In the genomic region with DNA sequence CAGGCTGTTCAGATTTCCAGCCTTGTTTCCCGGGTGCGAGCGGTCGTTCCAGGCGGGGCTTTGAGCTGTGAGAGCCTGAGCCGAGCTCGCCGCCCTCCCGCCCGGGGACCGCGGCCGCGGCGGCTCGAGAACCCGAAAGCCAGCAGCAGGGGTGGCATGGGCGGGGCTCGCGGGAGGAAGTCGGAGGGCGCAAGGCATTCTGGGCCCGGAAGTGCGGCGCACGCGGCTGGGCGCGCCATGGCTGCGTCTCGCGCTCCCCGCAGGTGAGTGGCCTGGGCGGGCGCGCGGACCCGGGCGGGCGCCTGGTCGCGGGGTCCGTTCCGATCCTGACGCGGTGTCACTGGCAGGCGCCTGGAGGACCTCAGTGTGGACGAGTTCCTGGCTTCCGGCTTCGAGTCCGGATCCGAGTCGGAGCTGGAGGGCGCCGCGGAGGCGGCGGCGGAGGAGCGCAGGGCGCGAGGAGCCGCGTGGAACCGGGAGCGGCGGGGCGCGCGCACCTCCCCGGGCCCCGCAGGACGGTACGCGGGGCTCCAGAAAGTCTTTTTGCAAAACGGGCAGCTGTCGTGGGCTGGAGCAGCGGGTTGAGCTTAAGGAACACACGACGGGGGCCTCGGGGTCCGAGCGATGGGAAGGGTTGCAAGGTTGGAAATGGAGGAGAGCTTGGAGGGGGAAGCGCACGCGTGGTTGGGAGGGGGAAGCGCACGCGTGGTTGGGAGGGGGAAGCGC, we compare ENCODE assay signal across 8 mouse cellular contexts. TPM values are rescaled to one million over a fixed set of nuclear protein-coding genes. Genes with fewer than 3 reads are reported as not detected.
DNase-seq lines count a peak whose midpoint lies in the region; ATAC-seq and TF ChIP-seq lines count a peak whose summit lies in the region.

A gene (plus strand): TSS at position 203 of the 726 bp plus-strand sequence.

- peak; percentile 63 for TF ChIP-seq POLR2A in testis, adult 2 months (IDR thresholded peaks at IDR 0.05; ENCODE audit: control insufficient read depth, low read depth, low read length)

- ATAC-seq in forebrain, embryonic 12.5 days (ENCODE audit: low FRiP score) = peak; percentile 92
- ATAC-seq in heart, postnatal 0 days (ENCODE audit: insufficient read depth, low read depth) = peak; percentile 93
- ATAC-seq in liver, embryonic 16.5 days (ENCODE audit: low read depth) = peak; percentile 91
- peak; percentile 88 for ATAC-seq in neural tube, embryonic 13.5 days (ENCODE audit: low read depth)

- no peaks in the 10 kb centered on the region for H3K9me3 ChIP-seq in forebrain, embryonic 12.5 days
- H3K9me3 ChIP-seq in heart, postnatal 0 days (replicated peaks; ENCODE audit: control insufficient read depth, low read length) = no peaks in the 10 kb centered on the region
- H3K9me3 ChIP-seq in liver, embryonic 16.5 days (replicated peaks; ENCODE audit: control insufficient read depth, low read length) = no peaks in the 10 kb centered on the region
- H3K9me3 ChIP-seq in neural tube, embryonic 13.5 days = no peaks in the 10 kb centered on the region

- H3K4me1 ChIP-seq in forebrain, embryonic 12.5 days = peaks cover 18% of the 10 kb centered on the region
- peaks cover 6% of the 10 kb centered on the region for H3K4me1 ChIP-seq in heart, postnatal 0 days (ENCODE audit: control insufficient read depth, insufficient read depth)
- peaks cover 25% of the 10 kb centered on the region for H3K4me1 ChIP-seq in liver, embryonic 16.5 days (ENCODE audit: control insufficient read depth, low read depth, low read length)
- H3K4me1 ChIP-seq in neural tube, embryonic 13.5 days (replicated peaks) = peaks cover 28% of the 10 kb centered on the region
- H3K4me1 ChIP-seq in testis, adult 2 months (ENCODE audit: control insufficient read depth, insufficient read depth, low read length) = peaks cover 10% of the 10 kb centered on the region

- peak; percentile 81 to 85 for DNase-seq in CD8-positive naive resting alpha-beta T cell, adult 2 months (ENCODE audit: low read depth in 2 of 2, low spot score in 2 of 2)
- peak; percentile 86 for DNase-seq in c-Kit-positive CD71-negative TER-119-negative erythroid progenitor cells, embryonic 14.5 days (ENCODE audit: low read depth)
- DNase-seq in heart, postnatal 0 days (ENCODE audit: low spot score) = peak; percentile 91
- DNase-seq in kidney, postnatal 4 days = peak; percentile 94 to 96

- no peaks in the 10 kb centered on the region for H3K27me3 ChIP-seq in forebrain, embryonic 12.5 days
- H3K27me3 ChIP-seq in heart, postnatal 0 days (ENCODE audit: control insufficient read depth, insufficient read depth, low read length) = no peaks in the 10 kb centered on the region
- H3K27me3 ChIP-seq in liver, embryonic 16.5 days (ENCODE audit: control insufficient read depth, insufficient read depth, low read depth, low read length) = no peaks in the 10 kb centered on the region
- no peaks in the 10 kb centered on the region for H3K27me3 ChIP-seq in neural tube, embryonic 13.5 days
- H3K27me3 ChIP-seq in testis, adult 2 months (ENCODE audit: control insufficient read depth, insufficient read depth, low read length) = no peaks in the 10 kb centered on the region

- H3K4me3 ChIP-seq in forebrain, embryonic 12.5 days (replicated peaks) = peak within 1 kb of the TSS; percentile 93
- H3K4me3 ChIP-seq in heart, postnatal 0 days (ENCODE audit: low read depth, low read length) = peak within 1 kb of the TSS; percentile 75
- H3K4me3 ChIP-seq in liver, embryonic 16.5 days (ENCODE audit: low read depth, low read length) = peak within 1 kb of the TSS; percentile 94
- H3K4me3 ChIP-seq in neural tube, embryonic 13.5 days = peak within 1 kb of the TSS; percentile 90
- H3K4me3 ChIP-seq in testis, adult 2 months (ENCODE audit: control insufficient read depth, low read depth, low read length) = peak within 1 kb of the TSS; percentile 92

- WGBS in forebrain, embryonic 12.5 days = under 1% methylated on average over 87 of the region's 90 CpGs
- 1% methylated on average over 89 of the region's 90 CpGs for WGBS in heart, postnatal 0 days
- WGBS in liver, embryonic 16.5 days (ENCODE audit: insufficient replicate concordance) = under 1% methylated on average over 87 of the region's 90 CpGs
- under 1% methylated on average over 90 of the region's 90 CpGs for WGBS in neural tube, embryonic 13.5 days

- TF ChIP-seq CTCF in heart, postnatal 0 days (IDR thresholded peaks at IDR 0.05; ENCODE audit: low read depth) = no peak
- TF ChIP-seq CTCF in testis, adult 2 months (IDR thresholded peaks at IDR 0.05; ENCODE audit: control insufficient read depth, insufficient read depth, insufficient replicate concordance, low read depth, low read length) = no peak

- peak within 1 kb of the TSS; percentile 92 for H3K27ac ChIP-seq in forebrain, embryonic 12.5 days
- H3K27ac ChIP-seq in heart, postnatal 0 days (ENCODE audit: low read depth) = peak within 1 kb of the TSS; percentile 83
- H3K27ac ChIP-seq in liver, embryonic 16.5 days (ENCODE audit: low read length) = peak within 1 kb of the TSS; percentile 98
- H3K27ac ChIP-seq in neural tube, embryonic 13.5 days (replicated peaks) = peak within 1 kb of the TSS; percentile 94
- H3K27ac ChIP-seq in testis, adult 2 months (ENCODE audit: control insufficient read depth, insufficient read depth, low read depth, low read length) = no peak within 1 kb of the TSS

- H3K4me2 ChIP-seq in forebrain, embryonic 12.5 days = peak within 1 kb of the TSS; percentile 77
- peak within 1 kb of the TSS; percentile 64 for H3K4me2 ChIP-seq in heart, postnatal 0 days (ENCODE audit: low read depth, low read length)
- H3K4me2 ChIP-seq in liver, embryonic 16.5 days (ENCODE audit: low read depth, low read length) = peak within 1 kb of the TSS; percentile 100
- peak within 1 kb of the TSS; percentile 95 for H3K4me2 ChIP-seq in neural tube, embryonic 13.5 days

- no peak for TF ChIP-seq EP300 in heart, postnatal 0 days (IDR thresholded peaks at IDR 0.05; ENCODE audit: low read depth)

- peak within 1 kb of the TSS; percentile 76 for H3K9ac ChIP-seq in forebrain, embryonic 12.5 days
- H3K9ac ChIP-seq in heart, postnatal 0 days (replicated peaks; ENCODE audit: low read depth, low read length) = peak within 1 kb of the TSS; percentile 61
- H3K9ac ChIP-seq in liver, embryonic 16.5 days (ENCODE audit: low read depth, low read length) = peak within 1 kb of the TSS; percentile 79
- peak within 1 kb of the TSS; percentile 86 for H3K9ac ChIP-seq in neural tube, embryonic 13.5 days

- peaks cover 60% of the 10 kb centered on the region for H3K36me3 ChIP-seq in forebrain, embryonic 12.5 days (replicated peaks)
- H3K36me3 ChIP-seq in heart, postnatal 0 days (replicated peaks; ENCODE audit: control insufficient read depth, insufficient read depth, low read length) = peaks cover 45% of the 10 kb centered on the region
- peaks cover 38% of the 10 kb centered on the region for H3K36me3 ChIP-seq in liver, embryonic 16.5 days (ENCODE audit: control insufficient read depth, insufficient read depth)
- H3K36me3 ChIP-seq in neural tube, embryonic 13.5 days = peaks cover 60% of the 10 kb centered on the region
- no peaks in the 10 kb centered on the region for H3K36me3 ChIP-seq in testis, adult 2 months (ENCODE audit: control insufficient read depth, insufficient read depth, low read length)

RNA-seq across cellular contexts. Expression of the gene that starts here (rescaled TPM):
- 90.4 and 95.7 TPM in 2 replicates for polyA plus RNA-seq in forebrain, embryonic 12.5 days (2016; fragmentation: Nextera tagmentation; extraction: Ambion mirVana)
- 34.5 and 46.4 TPM in 2 replicates for total RNA-seq in heart, postnatal 0 days (2014; rRNA removed; ENCODE audit: low replicate concordance)
- polyA plus RNA-seq in heart, postnatal 0 days (2015; fragmentation: Nextera tagmentation; extraction: Ambion mirVana) = 15.8 and 17.2 TPM in 2 replicates
- 36.0 and 36.2 TPM in 2 replicates for polyA plus RNA-seq in liver, embryonic 16.5 days (2015; fragmentation: Nextera tagmentation; extraction: Ambion mirVana)
- 49.5 and 54.8 TPM in 2 replicates for polyA plus RNA-seq in neural tube, embryonic 13.5 days (2015; fragmentation: Nextera tagmentation; extraction: Ambion mirVana)
- polyA plus RNA-seq in testis, adult 2 months (2012; rRNA removed) = 13.0 and 13.6 TPM in 2 replicates
